Mouse (Mus musculus) thymus, adult 2 months (tissue): ENCODE data around the gene Prpsap1.

ENCODE experiments used
- CTCF ChIP-seq: fragments of 200-500 bp; IDR thresholded peaks from 2 replicates; pipeline ENCODE4 v1.5.1; 2012; ENCODE audit warnings: mild to moderate bottlenecking, control low read depth, low read length, moderate library complexity, borderline replicate concordance; ENCODE audit not compliant: control insufficient read depth, poor library complexity, insufficient read depth; ENCODE audit errors: extremely low read depth
- POLR2A ChIP-seq: fragments of 200-500 bp; IDR thresholded peaks from 2 replicates; pipeline ENCODE4 v1.6.1; 2012; ENCODE audit warnings: mild to moderate bottlenecking, low read length, control low read depth, moderate library complexity; ENCODE audit not compliant: control insufficient read depth, poor library complexity, insufficient read depth; ENCODE audit errors: extremely low read depth

- TF ChIP-seq CTCF, result no peak
- no peak for TF ChIP-seq POLR2A
Observed at GRCm38 (mm10) chr11:116426852-116427575, 67.0 kb downstream of the Prpsap1 start.
